Mouse (Mus musculus): ENCODE measurements around the gene Tom1l2.

GRCm38 (mm10) chr11:60311025-60311854 lies 41.5 kb downstream of the Tom1l2 start:
- TF ChIP-seq MAX (IDR thresholded peaks at IDR 0.05; ENCODE audit: low read length) = no peak
- TF ChIP-seq CTCF (conservative IDR thresholded peaks at IDR 0.05 in 1 of 2, IDR thresholded peaks at IDR 0.05 in 1 of 2; ENCODE audit: low read depth in 2 of 2, low read length in 2 of 2) = no peak
- no peak for TF ChIP-seq POLR2A (IDR thresholded peaks at IDR 0.05; ENCODE audit: low read depth, low read length)
- no peak for TF ChIP-seq EP300 (IDR thresholded peaks at IDR 0.05; ENCODE audit: low read length)
- no peak for TF ChIP-seq ETS1 (conservative IDR thresholded peaks at IDR 0.05; ENCODE audit: low read depth, low read length)
- no peak for TF ChIP-seq ELF1 (IDR thresholded peaks at IDR 0.05; ENCODE audit: low read depth, low read length)
- TF ChIP-seq RCOR1 (conservative IDR thresholded peaks at IDR 0.05; ENCODE audit: low read depth, low read length) = no peak
- no peak for TF ChIP-seq RAD21 (IDR thresholded peaks at IDR 0.05; ENCODE audit: low read depth, low read length)
